Mouse (Mus musculus): ENCODE measurements around the gene Bcl10. TPM values are rescaled to one million over a fixed set of nuclear protein-coding genes. Genes with fewer than 3 reads are reported as not detected.

Bcl10 gene
- polyA plus RNA-seq, 1 experiment from 2014 or later: 50.3 TPM

- Histone ChIP-seq H3K9ac (ENCODE audit: low read length) (peak overlapping the region; percentile 96), H3K27ac (ENCODE audit: low read length) (peak overlapping the region; percentile 98), H3K4me2 (ENCODE audit: low read depth, low read length) (peak overlapping the region; percentile 74), H3K4me1 (ENCODE audit: control insufficient read depth, insufficient read depth, low read length) (peaks cover 16% of the 10 kb centered on the region), H3K9me3 (replicated peaks; ENCODE audit: control insufficient read depth, low read length) (no peaks in the 10 kb centered on the region), H3K36me3 (ENCODE audit: control insufficient read depth, insufficient read depth, low read length) (no peaks in the 10 kb centered on the region), H3K27me3 (ENCODE audit: control insufficient read depth, insufficient read depth, low read length) (no peaks in the 10 kb centered on the region), H3K4me3 (replicated peaks; ENCODE audit: low read length) (peak overlapping the region; percentile 74)
- under 1% methylated on average over 58 of the region's 58 CpGs for WGBS
- ATAC-seq (ENCODE audit: insufficient read depth, low FRiP score): peak; percentile 100
Measured at GRCm38 (mm10) chr3:145923874-145924577, 1.4 kb downstream of the Bcl10 start.

- Histone ChIP-seq H3K27ac (ENCODE audit: low read length) (peak overlapping the region; percentile 98), H3K27me3 (ENCODE audit: control insufficient read depth, insufficient read depth, low read length) (no peaks in the 10 kb centered on the region), H3K4me1 (ENCODE audit: control insufficient read depth, insufficient read depth, low read length) (peaks cover 16% of the 10 kb centered on the region), H3K4me3 (replicated peaks; ENCODE audit: low read length) (peak overlapping the region; percentile 74), H3K9me3 (replicated peaks; ENCODE audit: control insufficient read depth, low read length) (no peaks in the 10 kb centered on the region), H3K36me3 (ENCODE audit: control insufficient read depth, insufficient read depth, low read length) (no peaks in the 10 kb centered on the region), H3K9ac (ENCODE audit: low read length) (peak overlapping the region; percentile 96), H3K4me2 (ENCODE audit: low read depth, low read length) (peak overlapping the region; percentile 74)
- ATAC-seq (ENCODE audit: insufficient read depth, low FRiP score): no peak
- WGBS: 3% methylated on average over 39 of the region's 39 CpGs
Measured at GRCm38 (mm10) chr3:145924649-145925337, 2.2 kb downstream of the Bcl10 start.

- H3K9me3 ChIP-seq (replicated peaks; ENCODE audit: control insufficient read depth, low read length): no peaks in the 10 kb centered on the region
- no peak for ATAC-seq (ENCODE audit: insufficient read depth, low FRiP score)
- peak overlapping the region; percentile 74 for H3K4me2 ChIP-seq (ENCODE audit: low read depth, low read length)
- peak overlapping the region; percentile 74 for H3K4me3 ChIP-seq (replicated peaks; ENCODE audit: low read length)
- 60% methylated on average over 5 of the region's 5 CpGs for WGBS
- H3K9ac ChIP-seq (ENCODE audit: low read length): peak overlapping the region; percentile 96
- H3K27me3 ChIP-seq (ENCODE audit: control insufficient read depth, insufficient read depth, low read length): no peaks in the 10 kb centered on the region
- no peak overlapping the region; the same call in 1 of the 2 replicates for H3K27ac ChIP-seq (ENCODE audit: low read length)
- no peaks in the 10 kb centered on the region for H3K36me3 ChIP-seq (ENCODE audit: control insufficient read depth, insufficient read depth, low read length)
- peaks cover 16% of the 10 kb centered on the region for H3K4me1 ChIP-seq (ENCODE audit: control insufficient read depth, insufficient read depth, low read length)
Measured at GRCm38 (mm10) chr3:145925506-145925905, 2.9 kb downstream of the Bcl10 start.

- no peaks in the 10 kb centered on the region for H3K9me3 ChIP-seq (replicated peaks; ENCODE audit: control insufficient read depth, low read length)
- H3K9ac ChIP-seq (ENCODE audit: low read length): no peak overlapping the region
- no peak overlapping the region for H3K4me3 ChIP-seq (replicated peaks; ENCODE audit: low read length)
- H3K4me2 ChIP-seq (ENCODE audit: low read depth, low read length): no peak overlapping the region
- H3K4me1 ChIP-seq (ENCODE audit: control insufficient read depth, insufficient read depth, low read length): peaks cover 13% of the 10 kb centered on the region
- H3K27me3 ChIP-seq (ENCODE audit: control insufficient read depth, insufficient read depth, low read length): no peaks in the 10 kb centered on the region
- H3K36me3 ChIP-seq (ENCODE audit: control insufficient read depth, insufficient read depth, low read length): peaks cover 19% of the 10 kb centered on the region; the same call in 1 of the 2 replicates
- WGBS: 73% methylated on average over 7 of the region's 7 CpGs
- ATAC-seq (ENCODE audit: insufficient read depth, low FRiP score): no peak
- H3K27ac ChIP-seq (ENCODE audit: low read length): no peak overlapping the region
Measured at GRCm38 (mm10) chr3:145929525-145930400, 7.2 kb downstream of the Bcl10 start.

- Histone ChIP-seq H3K4me1 (ENCODE audit: control insufficient read depth, insufficient read depth, low read length) (peaks cover 7% of the 10 kb centered on the region), H3K27ac (ENCODE audit: low read length) (no peak overlapping the region), H3K4me2 (ENCODE audit: low read depth, low read length) (no peak overlapping the region), H3K4me3 (replicated peaks; ENCODE audit: low read length) (no peak overlapping the region), H3K9ac (ENCODE audit: low read length) (no peak overlapping the region), H3K9me3 (replicated peaks; ENCODE audit: control insufficient read depth, low read length) (no peaks in the 10 kb centered on the region), H3K27me3 (ENCODE audit: control insufficient read depth, insufficient read depth, low read length) (no peaks in the 10 kb centered on the region), H3K36me3 (ENCODE audit: control insufficient read depth, insufficient read depth, low read length) (peaks cover 22% of the 10 kb centered on the region; the same call in 1 of the 2 replicates)
- WGBS: 53% methylated on average over 9 of the region's 9 CpGs
- no peak for ATAC-seq (ENCODE audit: insufficient read depth, low FRiP score)
Measured at GRCm38 (mm10) chr3:145933845-145934244, 11.2 kb downstream of the Bcl10 start.

- peak within 1 kb of the TSS; percentile 64 for H3K4me2 ChIP-seq (ENCODE audit: low read depth, low read length)
- peak within 1 kb of the TSS; percentile 92 for H3K9ac ChIP-seq (ENCODE audit: low read length)
- peak within 1 kb of the TSS; percentile 74 for H3K27ac ChIP-seq (ENCODE audit: low read length)
- H3K4me3 ChIP-seq (replicated peaks; ENCODE audit: low read length): peak within 1 kb of the TSS; percentile 94
- WGBS: under 1% methylated on average over 46 of the region's 70 CpGs
- H3K4me1 ChIP-seq (ENCODE audit: control insufficient read depth, insufficient read depth, low read length): peaks cover 19% of the 10 kb centered on the region
- peak; percentile 93 for ATAC-seq (ENCODE audit: insufficient read depth, low FRiP score)
- H3K27me3 ChIP-seq (ENCODE audit: control insufficient read depth, insufficient read depth, low read length): no peaks in the 10 kb centered on the region
- H3K9me3 ChIP-seq (replicated peaks; ENCODE audit: control insufficient read depth, low read length): no peaks in the 10 kb centered on the region
- H3K36me3 ChIP-seq (ENCODE audit: control insufficient read depth, insufficient read depth, low read length): peaks cover 11% of the 10 kb centered on the region; the same call in 1 of the 2 replicates
Measured at GRCm38 (mm10) chr3:145937505-145938404, 15.2 kb downstream of the Bcl10 start, which contains the start of gene 2410004B18Rik. Gene 2410004B18Rik, plus strand, starts transcription at chr3:145938014.

GRCm38 (mm10) chr3:145938405-145939349 lies 16.1 kb downstream of the Bcl10 start:
- H3K36me3 ChIP-seq (ENCODE audit: control insufficient read depth, insufficient read depth, low read length): peaks cover 7% of the 10 kb centered on the region; the same call in 1 of the 2 replicates
- peaks cover 19% of the 10 kb centered on the region for H3K4me1 ChIP-seq (ENCODE audit: control insufficient read depth, insufficient read depth, low read length)
- H3K27ac ChIP-seq (ENCODE audit: low read length): 0 out of 2 replicates have a peak overlapping the region, but pooled peaks have one; percentile 74
- H3K27me3 ChIP-seq (ENCODE audit: control insufficient read depth, insufficient read depth, low read length): no peaks in the 10 kb centered on the region
- no peaks in the 10 kb centered on the region for H3K9me3 ChIP-seq (replicated peaks; ENCODE audit: control insufficient read depth, low read length)
- peak overlapping the region; percentile 92 for H3K9ac ChIP-seq (ENCODE audit: low read length)
- H3K4me2 ChIP-seq (ENCODE audit: low read depth, low read length): peak overlapping the region; percentile 64
- WGBS: 17% methylated on average over 49 of the region's 50 CpGs
- peak overlapping the region; percentile 94 for H3K4me3 ChIP-seq (replicated peaks; ENCODE audit: low read length)
- ATAC-seq (ENCODE audit: insufficient read depth, low FRiP score): no peak

Data from stomach, embryonic 16.5 days (tissue).